Mouse (Mus musculus): Measurements from ENCODE around the gene Cebpb. TPM values are rescaled to one million over a fixed set of nuclear protein-coding genes. Genes with fewer than 3 reads are reported as not detected.

Cebpb gene
- polyA plus RNA-seq, 1 experiment from 2014 or later = 2.3 TPM

GRCm38 (mm10) chr2:167717208-167717607, 28.5 kb downstream of the Cebpb start:
- Histone ChIP-seq H3K4me1 (peaks cover 10% of the 10 kb centered on the region), H3K4me3 (no peak overlapping the region), H3K36me3 (no peaks in the 10 kb centered on the region), H3K9ac (no peak overlapping the region), H3K27ac (no peak overlapping the region), H3K4me2 (replicated peaks) (no peak overlapping the region), H3K27me3 (no peaks in the 10 kb centered on the region), H3K9me3 (no peaks in the 10 kb centered on the region)
- ATAC-seq (ENCODE audit: low FRiP score, low read depth) = no peak
- 55% methylated on average over 1 of the region's 1 CpGs for WGBS

- H3K27me3 ChIP-seq = no peaks in the 10 kb centered on the region
- WGBS = 75% methylated on average over 4 of the region's 4 CpGs
- no peak overlapping the region for H3K9ac ChIP-seq
- ATAC-seq (ENCODE audit: low FRiP score, low read depth) = no peak
- H3K9me3 ChIP-seq = no peaks in the 10 kb centered on the region
- no peaks in the 10 kb centered on the region for H3K36me3 ChIP-seq
- no peak overlapping the region for H3K4me3 ChIP-seq
- no peak overlapping the region for H3K4me2 ChIP-seq (replicated peaks)
- no peak overlapping the region for H3K27ac ChIP-seq
- H3K4me1 ChIP-seq = peaks cover 15% of the 10 kb centered on the region
Observed at GRCm38 (mm10) chr2:167719520-167719919, 30.8 kb downstream of the Cebpb start.

- no peaks in the 10 kb centered on the region for H3K36me3 ChIP-seq
- H3K9ac ChIP-seq = 0 out of 2 replicates have a peak overlapping the region, but pooled peaks have one; percentile 8
- no peak overlapping the region for H3K27ac ChIP-seq
- no peak for ATAC-seq (ENCODE audit: low FRiP score, low read depth)
- H3K4me2 ChIP-seq (replicated peaks) = no peak overlapping the region
- H3K4me1 ChIP-seq = peaks cover 15% of the 10 kb centered on the region
- no peaks in the 10 kb centered on the region for H3K9me3 ChIP-seq
- H3K27me3 ChIP-seq = no peaks in the 10 kb centered on the region
- whole genome bisulfite sequencing = 72% methylated on average over 11 of the region's 11 CpGs
- H3K4me3 ChIP-seq = no peak overlapping the region
Observed at GRCm38 (mm10) chr2:167721159-167721882, 32.6 kb downstream of the Cebpb start.

GRCm38 (mm10) chr2:167722538-167722937, 33.8 kb downstream of the Cebpb start:
- H3K4me1 ChIP-seq = peaks cover 24% of the 10 kb centered on the region
- no peaks in the 10 kb centered on the region for H3K9me3 ChIP-seq
- no peaks in the 10 kb centered on the region for H3K36me3 ChIP-seq
- 63% methylated on average over 6 of the region's 6 CpGs for WGBS
- H3K9ac ChIP-seq = no peak overlapping the region
- no peaks in the 10 kb centered on the region for H3K27me3 ChIP-seq
- no peak for ATAC-seq (ENCODE audit: low FRiP score, low read depth)
- H3K4me2 ChIP-seq (replicated peaks) = no peak overlapping the region
- no peak overlapping the region for H3K27ac ChIP-seq
- H3K4me3 ChIP-seq = no peak overlapping the region

- H3K27me3 ChIP-seq = 0 out of 2 replicates have a peak, but pooled peaks cover 3% of the 10 kb centered on the region
- 77% methylated on average over 11 of the region's 11 CpGs for WGBS
- H3K36me3 ChIP-seq = no peaks in the 10 kb centered on the region
- no peak overlapping the region for H3K4me3 ChIP-seq
- peaks cover 24% of the 10 kb centered on the region for H3K4me1 ChIP-seq
- H3K9ac ChIP-seq = no peak overlapping the region
- ATAC-seq (ENCODE audit: low FRiP score, low read depth) = no peak
- no peaks in the 10 kb centered on the region for H3K9me3 ChIP-seq
- H3K27ac ChIP-seq = no peak overlapping the region
- H3K4me2 ChIP-seq (replicated peaks) = no peak overlapping the region
Observed at GRCm38 (mm10) chr2:167723589-167724206, 35.0 kb downstream of the Cebpb start.

- Histone ChIP-seq H3K4me3 (no peak overlapping the region), H3K4me2 (replicated peaks) (no peak overlapping the region), H3K9me3 (no peaks in the 10 kb centered on the region), H3K36me3 (no peaks in the 10 kb centered on the region), H3K9ac (no peak overlapping the region), H3K27ac (no peak overlapping the region), H3K27me3 (0 out of 2 replicates have a peak, but pooled peaks cover 3% of the 10 kb centered on the region), H3K4me1 (peaks cover 27% of the 10 kb centered on the region)
- 86% methylated on average over 10 of the region's 10 CpGs for WGBS
- ATAC-seq (ENCODE audit: low FRiP score, low read depth) = no peak
Observed at GRCm38 (mm10) chr2:167725879-167726278, 37.2 kb downstream of the Cebpb start.

- peak; percentile 54 for ATAC-seq (ENCODE audit: low FRiP score, low read depth)
- no peaks in the 10 kb centered on the region for H3K9me3 ChIP-seq
- 0 out of 2 replicates have a peak, but pooled peaks cover 3% of the 10 kb centered on the region for H3K27me3 ChIP-seq
- 53% methylated on average over 13 of the region's 13 CpGs for WGBS
- no peak overlapping the region for H3K4me3 ChIP-seq
- no peak overlapping the region; the same call in 1 of the 2 replicates for H3K27ac ChIP-seq
- H3K36me3 ChIP-seq = no peaks in the 10 kb centered on the region
- no peak overlapping the region; the same call in 1 of the 2 replicates for H3K4me2 ChIP-seq (replicated peaks)
- H3K9ac ChIP-seq = no peak overlapping the region
- peaks cover 18% of the 10 kb centered on the region for H3K4me1 ChIP-seq
Observed at GRCm38 (mm10) chr2:167727161-167727560, 38.4 kb downstream of the Cebpb start.

- Histone ChIP-seq H3K4me3 (no peak overlapping the region), H3K27me3 (0 out of 2 replicates have a peak, but pooled peaks cover 3% of the 10 kb centered on the region), H3K36me3 (no peaks in the 10 kb centered on the region), H3K4me1 (peaks cover 16% of the 10 kb centered on the region), H3K27ac (no peak overlapping the region), H3K9me3 (no peaks in the 10 kb centered on the region), H3K9ac (no peak overlapping the region), H3K4me2 (replicated peaks) (no peak overlapping the region)
- WGBS = 75% methylated on average over 7 of the region's 7 CpGs
- ATAC-seq (ENCODE audit: low FRiP score, low read depth) = no peak
Observed at GRCm38 (mm10) chr2:167730036-167730435, 41.3 kb downstream of the Cebpb start.

- H3K27me3 ChIP-seq = 0 out of 2 replicates have a peak, but pooled peaks cover 3% of the 10 kb centered on the region
- no peak overlapping the region for H3K9ac ChIP-seq
- H3K27ac ChIP-seq = no peak overlapping the region
- no peak overlapping the region for H3K4me2 ChIP-seq (replicated peaks)
- H3K36me3 ChIP-seq = no peaks in the 10 kb centered on the region
- peaks cover 16% of the 10 kb centered on the region for H3K4me1 ChIP-seq
- H3K4me3 ChIP-seq = no peak overlapping the region
- no peaks in the 10 kb centered on the region for H3K9me3 ChIP-seq
- WGBS = 55% methylated on average over 13 of the region's 13 CpGs
- no peak for ATAC-seq (ENCODE audit: low FRiP score, low read depth)
Observed at GRCm38 (mm10) chr2:167731149-167731548, 42.4 kb downstream of the Cebpb start.

GRCm38 (mm10) chr2:167734861-167735260, 46.1 kb downstream of the Cebpb start:
- Histone ChIP-seq H3K4me1 (peaks cover 14% of the 10 kb centered on the region), H3K4me3 (no peak overlapping the region), H3K27ac (no peak overlapping the region), H3K36me3 (no peaks in the 10 kb centered on the region), H3K9me3 (no peaks in the 10 kb centered on the region), H3K27me3 (no peaks in the 10 kb centered on the region), H3K9ac (no peak overlapping the region), H3K4me2 (replicated peaks) (no peak overlapping the region)
- 67% methylated on average over 10 of the region's 10 CpGs for WGBS
- ATAC-seq (ENCODE audit: low FRiP score, low read depth) = no peak

- Histone ChIP-seq H3K4me1 (peaks cover 22% of the 10 kb centered on the region), H3K36me3 (no peaks in the 10 kb centered on the region), H3K27ac (no peak overlapping the region), H3K4me3 (no peak overlapping the region), H3K9me3 (no peaks in the 10 kb centered on the region), H3K4me2 (replicated peaks) (no peak overlapping the region), H3K9ac (no peak overlapping the region), H3K27me3 (no peaks in the 10 kb centered on the region)
- ATAC-seq (ENCODE audit: low FRiP score, low read depth) = no peak
- WGBS = 23% methylated on average over 5 of the region's 6 CpGs
Observed at GRCm38 (mm10) chr2:167739030-167739429, 50.3 kb downstream of the Cebpb start.

Measured in limb, embryonic 13.5 days (tissue).